Mouse (Mus musculus) spleen, embryonic (tissue): Measurements from ENCODE around the gene Sel1l3.

Experiments
- CTCF ChIA-PET: fragments of 350-600 bp; sonication (Branson Sonifier 250); formaldehyde crosslinking; loops from one replicate; lab custom pipeline; 2022; lab: Charles Lee

The Sel1l3 gene

DNA sequence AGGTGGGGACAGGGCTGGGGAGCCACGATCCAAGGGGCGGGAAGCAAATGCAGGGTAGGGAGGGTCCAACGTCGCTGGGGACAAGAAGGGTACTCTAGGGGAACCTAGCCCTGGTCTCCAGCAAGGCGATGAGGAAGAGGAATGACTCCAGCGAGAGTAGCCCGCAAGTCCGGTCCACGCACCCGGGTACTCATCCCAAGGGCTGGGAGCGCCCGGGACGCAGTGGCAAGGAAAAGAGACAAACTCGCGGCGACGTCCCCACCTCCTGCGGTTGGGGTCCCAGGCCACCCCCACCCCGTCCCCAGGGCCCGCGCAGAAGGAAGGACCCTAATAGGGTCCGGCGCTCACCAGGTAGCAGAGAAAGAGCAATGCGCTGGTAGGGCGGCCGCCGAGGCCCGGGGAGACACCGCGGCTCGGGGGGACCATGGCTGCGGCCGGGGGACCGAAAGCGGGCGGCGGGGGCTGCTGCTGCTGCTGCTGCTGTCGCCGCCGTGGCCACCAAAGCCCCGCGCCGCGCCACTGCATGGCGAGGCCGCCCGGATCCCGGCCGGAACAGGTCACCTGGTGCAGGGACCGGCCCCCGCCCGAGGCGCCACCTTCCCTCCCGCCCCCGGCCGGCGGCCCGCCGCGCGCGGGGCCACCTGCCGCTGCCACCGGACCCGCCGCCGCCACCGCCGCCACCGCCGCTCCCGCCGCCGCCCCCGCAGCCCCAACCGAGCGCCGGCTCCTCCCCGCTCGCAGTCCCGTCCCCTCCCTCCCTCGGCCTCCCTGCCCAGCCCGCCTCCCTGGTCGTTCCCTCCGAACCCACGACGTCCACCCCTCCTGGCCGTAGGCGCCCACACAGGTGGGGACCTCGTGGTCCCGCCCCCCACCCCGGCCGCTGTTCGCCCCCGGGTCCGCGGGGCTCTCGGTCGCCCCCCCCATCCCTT is 681 bp downstream of the Sel1l3 start:
- CTCF ChIA-PET, result interaction anchor here (0.6 kb wide), 1 partner anchor 37 kb away, joined by 14 read pairs; no protein-coding TSS in a partner anchor

GRCm38 (mm10) chr5:53212087-53212781 is 1.5 kb downstream of the Sel1l3 start:
- CTCF ChIA-PET, result interaction anchor here (0.6 kb wide), 1 partner anchor 36 kb away, joined by 14 read pairs; no protein-coding TSS in a partner anchor

GRCm38 (mm10) chr5:53211241-53211640 is 2.5 kb downstream of the Sel1l3 start:
- CTCF ChIA-PET, result no interaction called here

GRCm38 (mm10) chr5:53210481-53210880 is 3.2 kb downstream of the Sel1l3 start:
- CTCF ChIA-PET, result no interaction called here

GRCm38 (mm10) chr5:53209773-53210172 is 4.0 kb downstream of the Sel1l3 start:
- CTCF ChIA-PET, result no interaction called here

DNA sequence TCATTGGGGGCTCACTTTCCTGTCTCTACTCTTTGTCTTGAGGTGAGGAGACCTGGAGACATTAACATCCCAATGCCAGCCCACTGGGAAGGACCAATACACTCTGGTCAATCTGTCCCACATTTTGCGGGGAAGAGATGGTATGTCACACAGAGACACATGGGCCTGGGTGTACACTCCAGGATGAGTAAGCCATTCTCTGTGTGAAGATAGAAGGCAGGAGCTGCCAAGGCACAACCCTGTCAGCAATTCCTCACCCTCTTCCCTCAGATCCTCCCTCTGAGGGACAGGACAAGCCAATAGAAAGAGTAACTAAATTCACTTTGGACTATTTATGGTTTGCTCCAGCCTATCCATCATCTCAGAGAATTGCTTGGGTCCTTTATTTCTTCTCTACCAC is 5.0 kb downstream of the Sel1l3 start:
- CTCF ChIA-PET, result no interaction called here

DNA sequence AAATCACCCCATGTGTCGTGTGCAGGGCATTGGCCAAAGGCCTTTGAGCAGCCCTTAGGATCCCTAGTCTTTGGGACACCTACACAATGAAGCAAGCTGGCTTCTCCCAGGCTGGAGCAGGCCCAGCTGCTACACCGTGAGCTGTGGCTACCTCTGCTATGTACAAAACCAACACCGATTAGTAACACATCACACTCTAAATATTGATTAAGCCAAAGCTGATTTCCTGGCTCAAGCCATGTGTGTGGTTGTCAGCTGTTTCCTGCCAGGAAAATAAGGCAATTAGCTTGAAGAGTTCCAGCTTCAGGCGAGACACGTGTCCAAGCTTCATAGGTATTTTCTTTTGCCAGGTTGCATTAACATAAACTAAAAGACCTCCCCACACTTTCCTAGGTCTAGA is 7.2 kb downstream of the Sel1l3 start:
- CTCF ChIA-PET, result interaction anchor here (0.6 kb wide), 1 partner anchor 427 kb away, joined by 3 read pairs; no protein-coding TSS in a partner anchor

- CTCF ChIA-PET, result no interaction called here
Observed at GRCm38 (mm10) chr5:53202748-53203147, 11.0 kb downstream of the Sel1l3 start.

GRCm38 (mm10) chr5:53200825-53201224 is 12.9 kb downstream of the Sel1l3 start:
- CTCF ChIA-PET, result no interaction called here

GRCm38 (mm10) chr5:53198408-53198807 is 15.3 kb downstream of the Sel1l3 start:
- CTCF ChIA-PET, result no interaction called here

DNA sequence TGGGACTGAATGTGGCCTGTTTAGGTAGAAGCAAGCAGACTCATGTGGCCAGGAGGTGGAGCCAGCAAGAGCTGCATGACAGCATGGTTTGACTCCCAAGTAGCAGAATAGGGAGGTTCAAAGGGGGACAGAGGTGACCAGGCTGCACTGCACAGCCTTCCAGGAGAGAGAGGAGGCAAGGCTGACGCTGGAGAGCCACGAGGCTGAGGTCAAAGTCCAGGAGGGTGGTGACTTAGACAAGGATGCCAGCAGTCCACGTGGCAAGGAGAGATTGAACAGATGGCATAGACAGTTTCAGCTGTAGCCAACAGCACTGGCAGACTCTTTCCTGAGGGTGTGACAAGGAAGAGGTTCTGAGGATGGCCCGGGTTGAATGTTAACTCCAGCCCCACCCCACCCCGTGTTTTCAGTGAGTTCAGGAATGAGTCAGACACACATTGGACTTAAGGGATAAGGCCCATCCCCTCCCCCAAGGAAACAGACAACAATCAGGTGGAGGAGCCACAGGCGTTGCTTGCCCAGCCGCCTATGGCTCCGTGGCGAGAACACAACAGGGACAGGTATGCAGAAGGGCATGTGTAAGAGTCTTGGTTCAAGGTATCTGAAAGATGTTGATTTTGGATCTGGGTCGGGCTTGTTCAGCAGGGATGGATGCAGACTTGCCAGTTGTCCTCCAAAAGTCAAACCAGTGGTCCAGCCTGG is 17.2 kb downstream of the Sel1l3 start:
- CTCF ChIA-PET, result no interaction called here

- CTCF ChIA-PET, result no interaction called here
Observed at GRCm38 (mm10) chr5:53194841-53195240, 18.9 kb downstream of the Sel1l3 start.

- CTCF ChIA-PET, result no interaction called here
Observed at GRCm38 (mm10) chr5:53194421-53194820, 19.3 kb downstream of the Sel1l3 start.

GRCm38 (mm10) chr5:53193092-53194030 is 20.4 kb downstream of the Sel1l3 start:
- CTCF ChIA-PET, result interaction anchor here (0.5 kb wide), 1 partner anchor 131 kb away, joined by 8 read pairs; no protein-coding TSS in a partner anchor

GRCm38 (mm10) chr5:53188608-53189007 is 25.1 kb downstream of the Sel1l3 start:
- CTCF ChIA-PET, result no interaction called here

DNA sequence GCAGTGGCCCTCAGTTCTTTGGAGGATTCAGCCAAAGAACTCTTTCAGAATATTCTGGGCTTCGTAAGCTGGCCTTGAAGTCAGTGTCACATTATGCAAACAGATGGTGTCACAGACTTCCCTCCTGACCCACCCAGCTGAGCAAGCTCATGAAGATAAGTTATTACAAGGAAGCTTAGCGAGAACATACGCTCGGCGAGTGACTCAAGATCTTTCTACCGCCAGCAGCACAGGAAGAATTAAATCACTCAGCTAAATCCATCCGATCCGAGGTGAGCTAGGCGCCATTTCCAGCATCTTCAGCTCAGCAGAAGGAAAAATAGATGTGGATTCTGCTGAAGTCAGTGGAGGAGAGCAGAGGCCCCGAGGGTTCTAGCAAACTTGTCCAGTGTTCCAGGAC is 26.5 kb downstream of the Sel1l3 start:
- CTCF ChIA-PET, result no interaction called here

- CTCF ChIA-PET, result no interaction called here
Observed at GRCm38 (mm10) chr5:53185803-53186202, 27.9 kb downstream of the Sel1l3 start.

- CTCF ChIA-PET, result interaction anchor here (0.6 kb wide), 1 partner anchor 8 kb away, joined by 3 read pairs; no protein-coding TSS in a partner anchor
Observed at GRCm38 (mm10) chr5:53179965-53180364, 33.8 kb downstream of the Sel1l3 start.

- CTCF ChIA-PET, result interaction anchor here (0.5 kb wide), 1 partner anchor 36 kb away, joined by 14 read pairs; no protein-coding TSS in a partner anchor
Observed at GRCm38 (mm10) chr5:53176703-53177102, 37.0 kb downstream of the Sel1l3 start.

- CTCF ChIA-PET, result interaction anchor here (0.5 kb wide), 1 partner anchor 36 kb away, joined by 14 read pairs; no protein-coding TSS in a partner anchor
Observed at GRCm38 (mm10) chr5:53176075-53176474, 37.7 kb downstream of the Sel1l3 start.
